Mouse (Mus musculus): Measurements from ENCODE around the gene Myo16.

DNA sequence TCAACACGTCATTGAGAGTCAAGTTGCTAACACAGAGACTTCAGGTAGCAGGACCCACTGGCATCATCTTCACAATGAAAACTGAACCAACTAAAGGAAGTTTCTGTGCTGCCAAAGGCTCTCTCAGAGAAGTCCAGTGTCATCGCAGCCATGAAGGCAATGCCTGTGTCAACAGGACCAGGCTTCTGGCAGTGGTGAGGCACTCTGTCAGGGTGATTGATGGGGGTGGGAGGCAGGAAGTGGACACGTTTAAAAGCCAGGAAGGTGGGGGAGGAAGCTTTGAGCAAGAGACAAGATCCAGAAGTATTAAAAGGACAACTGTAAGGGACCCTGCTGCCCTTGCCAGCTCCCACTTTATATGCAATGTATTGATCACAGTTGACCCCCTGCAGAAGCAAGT is 314.8 kb downstream of the Myo16 start:
- no peak for TF ChIP-seq EP300 (IDR thresholded peaks at IDR 0.05; ENCODE audit: insufficient read depth, low read depth, low read length)
- no peak for TF ChIP-seq POLR2A (IDR thresholded peaks at IDR 0.05; ENCODE audit: insufficient read depth, low read depth, low read length)
- TF ChIP-seq CTCF (IDR thresholded peaks at IDR 0.05): no peak

All from heart, adult 2 months (tissue).